Mouse (Mus musculus) liver, embryonic 14.5 days (tissue): Measurements from ENCODE around the gene Cop1.

Experiments used
- CTCF ChIP-seq: IDR thresholded peaks from 2 replicates; pipeline ENCODE4 v1.5.1; 2016; ENCODE audit warnings: antibody characterized with exemption, low read depth, control low read depth
- EP300 ChIP-seq: IDR thresholded peaks from 2 replicates; pipeline ENCODE4 v1.6.1; 2016; ENCODE audit warnings: antibody characterized with exemption, low read depth

DNA sequence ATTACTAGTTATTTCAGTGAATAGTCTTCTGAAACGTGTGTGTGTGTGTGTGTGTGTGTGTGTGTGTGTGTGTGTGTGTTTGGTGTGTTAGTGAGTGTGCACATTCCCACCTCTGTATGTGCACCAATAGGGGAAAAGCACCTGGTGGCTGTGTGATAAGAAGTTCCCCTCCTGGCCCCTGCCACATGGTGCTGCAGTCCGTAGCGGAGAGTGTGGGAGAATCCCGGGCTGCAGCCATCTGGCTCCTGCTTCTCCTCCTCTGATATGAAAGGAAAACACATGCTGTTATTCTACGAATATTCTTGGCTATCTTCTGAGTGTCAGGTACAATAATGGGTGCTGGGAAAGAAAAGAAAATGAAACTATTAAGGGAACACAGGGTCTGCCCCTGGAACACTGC lies 154.3 kb downstream of the Cop1 start:
- TF ChIP-seq CTCF = no peak
- no peak for TF ChIP-seq EP300
